Mouse (Mus musculus) layer of hippocampus, adult 11-12 months (tissue): ENCODE measurements around the gene Dhrs1.

ENCODE experiments used
- DNase-seq: peaks from one replicate; pipeline ENCODE4 v3.0.0; 2022; ENCODE audit warnings: low spot score

Dhrs1 gene

DNA sequence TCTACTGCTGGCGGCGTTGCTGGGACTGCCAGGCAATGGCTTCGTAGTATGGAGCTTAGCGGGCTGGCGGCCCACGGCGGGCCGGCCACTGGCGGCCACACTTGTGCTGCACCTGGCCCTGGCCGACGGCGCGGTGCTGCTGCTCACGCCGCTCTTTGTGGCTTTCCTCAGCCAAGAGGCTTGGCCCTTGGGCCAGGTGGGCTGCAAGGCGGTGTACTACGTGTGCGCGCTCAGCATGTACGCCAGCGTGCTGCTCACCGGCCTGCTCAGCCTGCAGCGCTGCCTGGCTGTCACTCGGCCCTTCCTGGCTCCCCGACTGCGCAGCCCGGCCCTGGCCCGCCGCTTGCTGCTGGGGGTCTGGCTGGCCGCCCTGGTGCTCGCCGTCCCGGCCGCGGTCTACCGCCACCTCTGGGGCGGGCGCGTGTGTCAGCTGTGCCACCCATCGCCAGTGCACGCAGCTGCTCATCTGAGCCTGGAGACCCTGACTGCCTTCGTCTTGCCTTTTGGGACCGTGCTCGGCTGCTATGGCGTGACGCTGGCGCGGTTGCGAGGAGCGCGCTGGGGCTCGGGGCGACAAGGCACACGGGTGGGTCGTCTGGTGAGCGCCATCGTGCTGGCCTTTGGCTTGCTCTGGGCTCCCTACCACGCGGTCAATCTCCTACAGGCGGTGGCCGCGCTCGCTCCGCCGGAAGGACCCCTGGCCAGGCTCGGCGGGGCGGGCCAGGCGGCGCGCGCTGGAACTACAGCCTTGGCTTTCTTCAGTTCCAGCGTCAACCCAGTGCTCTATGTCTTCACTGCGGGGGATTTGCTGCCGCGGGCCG, 16.7 kb upstream of the Dhrs1 start:
- DNase-seq: no peak

DNA sequence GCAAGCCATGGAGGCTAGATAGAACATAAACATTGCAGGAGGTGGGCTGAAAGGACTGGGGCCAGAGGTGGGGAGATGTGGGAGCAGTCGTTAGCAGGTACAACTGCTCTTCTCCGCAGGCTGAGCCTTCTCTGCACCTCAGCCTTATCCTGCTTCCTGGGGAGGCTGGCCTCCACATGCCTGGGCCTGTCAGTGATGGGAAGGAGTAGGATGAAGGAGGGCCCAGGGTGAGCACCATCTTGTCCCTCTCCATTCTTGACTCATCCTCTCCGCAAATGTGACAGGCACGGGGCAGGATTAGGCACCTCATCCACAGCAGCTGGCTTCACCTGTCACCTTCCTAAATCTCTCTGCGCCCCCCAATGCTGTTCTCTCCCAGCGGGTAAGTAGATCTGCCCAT, 15.7 kb upstream of the Dhrs1 start, which contains the start of gene Ltb4r2:
TSS of gene Ltb4r2 (plus strand) at position 266 of the 400 bp plus-strand sequence.
- DNase-seq: no peak

DNA sequence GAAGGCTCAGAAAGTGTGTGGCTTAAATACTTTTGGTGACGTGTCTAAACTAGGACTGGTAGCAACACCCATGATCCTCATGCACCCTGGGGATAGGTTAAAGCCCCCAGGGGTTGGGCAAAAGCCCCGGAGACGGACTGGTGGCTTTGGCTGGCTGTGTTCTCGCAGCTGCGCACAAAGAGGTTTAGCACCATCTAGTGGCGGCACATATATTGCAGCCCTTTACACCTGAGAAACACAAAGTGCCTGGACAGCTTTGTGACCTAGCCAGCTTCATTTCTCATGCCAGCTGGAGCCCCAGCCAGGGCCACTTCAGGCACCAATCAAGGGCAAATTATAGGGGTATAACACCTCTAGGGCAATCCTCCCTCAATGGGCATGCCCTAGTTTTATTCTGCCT, 14.7 kb upstream of the Dhrs1 start:
- DNase-seq: peak; percentile 89

DNA sequence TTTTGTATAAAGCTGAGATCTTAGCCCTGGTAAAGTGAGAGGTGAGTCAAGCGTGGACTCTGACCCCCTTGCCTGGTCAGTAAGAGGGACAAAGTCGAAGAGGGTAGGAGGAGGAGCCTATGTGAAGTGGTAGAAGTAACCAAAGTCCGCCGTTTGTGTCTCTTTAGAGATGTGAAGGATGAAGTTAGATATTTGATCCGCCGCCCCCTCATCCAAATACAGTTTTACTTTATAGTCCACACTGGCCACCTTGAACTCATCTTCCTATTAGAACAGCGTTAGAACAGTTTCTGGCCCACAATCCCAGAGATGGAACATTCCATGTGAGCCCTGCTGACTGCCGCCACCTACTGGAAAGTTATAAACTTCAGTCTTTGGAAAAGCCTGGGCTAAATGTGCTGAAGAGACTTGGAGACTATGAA, 12.9 kb upstream of the Dhrs1 start, which contains the start of gene Cideb:
TSS of gene Cideb (minus strand) at position 96 of the 422 bp plus-strand sequence.
- peak; percentile 45 for DNase-seq

DNA sequence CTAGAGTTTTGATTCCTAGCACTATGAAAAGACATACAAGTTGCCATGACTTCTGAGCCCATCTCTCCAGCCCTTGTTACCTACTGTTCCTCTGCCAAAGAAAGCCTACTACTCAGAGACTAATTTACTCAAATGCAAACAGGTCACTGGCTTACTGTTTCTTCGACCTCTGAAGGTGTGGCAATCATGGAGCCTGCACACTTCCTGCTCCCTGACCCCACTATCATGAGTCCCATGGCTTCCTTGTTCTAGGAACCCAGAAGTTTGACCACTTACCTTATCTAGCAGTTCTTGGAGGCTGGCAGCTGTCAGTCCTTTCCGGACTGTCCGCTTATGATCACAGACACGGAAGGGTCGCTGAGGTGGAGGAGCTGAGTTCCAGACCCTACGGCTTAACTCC, 12.1 kb upstream of the Dhrs1 start:
- no peak for DNase-seq

DNA sequence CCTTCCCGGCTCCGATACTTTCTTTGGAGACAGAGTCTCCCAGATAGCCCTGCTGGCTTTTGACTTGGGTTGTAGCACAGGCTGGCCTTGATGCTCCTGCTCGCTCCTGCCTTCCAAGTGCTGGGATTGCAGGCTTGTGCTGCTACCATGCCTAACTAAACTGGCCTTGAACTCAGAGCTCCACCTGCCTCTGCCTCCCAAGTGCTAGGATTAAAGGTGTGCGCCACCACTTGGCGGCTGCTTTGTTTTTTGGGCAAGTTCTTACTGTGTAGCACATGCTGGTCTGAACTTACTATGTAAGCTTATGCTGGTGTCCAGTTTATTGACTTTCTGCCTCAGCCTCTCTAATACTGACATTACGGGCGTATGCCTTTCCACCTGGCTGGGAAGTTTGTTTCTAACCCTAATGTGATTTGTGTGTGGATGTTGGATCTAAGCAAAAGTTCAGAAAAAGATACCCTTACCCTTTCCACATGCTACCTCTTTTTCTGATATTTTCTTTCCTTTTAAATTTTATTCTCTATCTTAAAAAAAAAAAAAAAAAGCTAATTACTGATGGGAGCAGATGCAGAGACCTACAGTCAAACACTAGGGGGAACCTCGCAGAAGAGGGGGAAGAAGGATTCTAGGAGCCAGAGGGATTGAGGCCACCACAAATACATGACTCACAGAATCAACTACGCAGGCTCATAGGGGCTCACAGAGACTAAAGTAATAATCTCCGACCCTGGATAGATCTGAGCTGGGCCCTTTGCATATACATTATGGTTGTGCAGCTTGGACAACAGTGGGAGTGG, 1.8 kb upstream of the Dhrs1 start:
- DNase-seq: no peak

DNA sequence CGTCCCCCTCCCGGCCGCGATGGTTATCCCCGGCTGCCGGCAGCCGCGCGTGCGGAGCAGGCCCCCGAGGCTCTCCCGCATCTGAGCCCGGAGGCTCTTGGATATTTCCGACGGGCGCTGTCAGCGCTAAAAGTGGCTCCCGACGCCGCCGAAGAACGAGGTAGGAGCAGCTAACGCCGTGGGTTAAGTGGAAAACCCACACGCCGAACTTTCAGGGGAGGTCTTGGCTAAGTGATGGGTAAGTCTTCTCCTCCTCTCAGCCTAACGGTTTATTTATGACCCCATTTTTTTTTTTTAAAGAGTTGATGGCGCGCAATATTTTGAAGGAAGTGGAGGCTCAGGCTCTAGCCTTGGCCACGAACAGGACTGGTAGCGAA, 359 bp upstream of the Dhrs1 start:
- DNase-seq: no peak

DNA sequence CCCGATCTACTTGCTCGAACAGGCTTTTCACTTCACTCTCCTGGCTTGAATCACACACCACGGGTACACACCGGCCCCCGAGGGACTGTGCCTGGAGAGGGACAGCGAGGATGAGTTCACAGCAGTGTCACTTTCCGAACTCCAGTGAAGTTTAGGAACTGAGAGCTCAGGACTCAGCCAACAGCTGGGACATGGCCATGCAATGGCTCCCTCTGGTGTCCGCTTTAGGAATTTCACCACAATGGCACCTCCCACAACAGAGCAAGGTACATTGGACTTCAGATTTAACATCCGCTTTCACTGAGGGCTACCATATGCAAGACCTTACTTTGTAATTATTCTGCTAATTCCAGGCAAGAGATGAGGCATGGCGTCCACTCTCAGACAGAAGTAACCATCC, 1.8 kb downstream of the Dhrs1 start:
- DNase-seq: peak; percentile 89

DNA sequence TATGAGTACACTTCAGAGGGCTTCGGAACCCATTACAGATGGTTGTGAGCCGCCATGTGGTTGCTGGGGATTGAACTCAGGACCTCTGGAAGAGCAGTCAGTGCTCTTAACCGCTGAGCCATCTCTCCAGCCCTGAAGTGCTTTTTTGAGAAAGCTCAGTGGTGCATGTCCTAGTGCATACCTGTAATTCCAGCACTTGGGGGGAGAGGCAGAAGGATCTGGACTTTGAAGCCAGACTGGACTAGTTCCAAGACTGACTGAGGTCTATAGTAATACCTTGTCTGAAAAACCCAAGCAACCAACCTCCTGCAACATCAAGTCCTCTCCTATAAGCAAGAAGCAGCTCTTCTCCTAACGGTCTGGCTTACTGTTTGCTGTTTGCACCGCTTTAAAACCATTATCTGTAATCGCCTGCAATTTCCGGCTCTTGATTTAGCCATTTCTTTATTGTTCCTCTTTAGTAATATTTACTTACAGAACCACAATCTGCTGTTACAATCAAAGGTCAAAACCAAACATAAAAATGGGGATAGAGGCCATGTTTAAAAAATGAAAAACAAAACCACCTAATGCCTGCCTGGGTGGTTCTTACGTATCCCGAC, 8.3 kb downstream of the Dhrs1 start:
- DNase-seq: no peak

DNA sequence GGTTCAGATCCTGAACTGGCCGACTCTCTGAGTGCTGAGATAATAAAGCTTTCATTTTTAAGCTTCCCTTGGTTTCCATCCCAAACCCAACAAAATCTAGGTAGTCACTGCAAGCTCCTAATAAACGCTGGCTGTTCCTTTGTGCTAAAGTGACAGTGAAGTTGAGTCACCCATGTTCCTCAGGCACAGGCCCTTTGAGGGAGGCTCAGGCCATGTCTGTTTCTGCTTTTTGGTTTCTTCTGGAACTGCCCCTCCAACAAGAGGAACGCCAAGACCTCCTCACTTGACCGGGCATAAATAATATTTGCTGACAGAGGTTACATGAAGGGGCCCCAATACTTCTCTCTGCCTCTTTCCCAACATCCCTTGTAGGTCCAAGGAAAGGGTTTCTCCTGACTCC, 9.7 kb downstream of the Dhrs1 start:
- no peak for DNase-seq

DNA sequence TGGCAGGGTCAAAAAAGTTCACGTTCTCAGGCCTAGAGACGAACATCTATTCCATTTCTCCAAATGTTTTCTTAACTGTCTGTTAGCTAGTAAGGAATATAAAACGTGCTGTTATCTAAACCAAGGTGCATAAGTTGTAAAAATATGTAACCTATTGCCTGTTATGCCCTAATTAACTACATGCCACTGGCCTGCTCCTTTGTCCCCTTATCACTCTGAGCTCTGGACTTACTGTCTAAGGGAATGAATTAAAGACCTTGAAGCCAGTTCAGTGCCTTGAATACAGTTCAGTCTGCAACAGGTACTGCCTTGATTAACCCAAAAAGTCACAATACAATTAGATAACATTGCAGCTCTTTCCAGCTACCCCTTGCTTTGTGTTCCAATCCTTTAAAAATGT, 10.2 kb downstream of the Dhrs1 start:
- DNase-seq: no peak

DNA sequence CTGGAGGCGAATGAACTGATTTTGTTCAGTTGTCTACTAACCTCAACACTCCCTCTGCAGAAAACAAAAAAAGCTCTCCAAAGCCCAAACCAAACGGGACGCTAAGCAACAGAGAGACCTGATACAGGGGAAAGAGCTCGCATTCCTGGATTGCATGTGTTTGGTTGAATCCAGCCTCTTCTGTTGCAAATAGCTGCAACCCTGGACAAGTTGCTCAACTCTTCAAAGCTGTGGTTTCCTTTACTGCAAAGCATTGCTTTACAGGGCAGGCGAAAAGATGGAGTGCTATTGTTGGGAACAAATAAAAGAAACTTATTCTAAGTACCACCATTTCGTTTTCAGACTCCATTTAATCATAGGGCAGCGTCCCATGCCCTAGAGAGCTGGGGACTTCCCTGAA, 10.6 kb downstream of the Dhrs1 start:
- no peak for DNase-seq

DNA sequence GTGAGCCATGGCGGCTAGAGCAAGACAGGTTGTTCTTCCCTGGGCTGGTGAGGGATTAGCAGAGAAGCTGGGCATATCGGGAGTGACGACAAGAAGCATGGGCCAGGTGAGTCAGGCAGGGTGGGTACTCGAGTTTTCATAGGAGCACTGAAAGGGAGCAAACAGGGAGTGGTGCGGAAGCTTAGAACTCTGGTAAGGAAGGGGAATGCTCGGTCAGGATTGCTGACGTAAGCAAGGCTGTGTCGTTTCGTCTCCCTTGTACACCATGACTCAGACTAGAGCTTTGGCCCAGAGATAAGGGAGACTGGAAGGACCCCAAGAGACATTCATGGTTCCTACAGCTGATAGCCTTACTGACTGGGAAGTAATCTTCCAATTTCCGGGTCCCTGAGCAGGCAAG, 11.6 kb downstream of the Dhrs1 start:
- no peak for DNase-seq

DNA sequence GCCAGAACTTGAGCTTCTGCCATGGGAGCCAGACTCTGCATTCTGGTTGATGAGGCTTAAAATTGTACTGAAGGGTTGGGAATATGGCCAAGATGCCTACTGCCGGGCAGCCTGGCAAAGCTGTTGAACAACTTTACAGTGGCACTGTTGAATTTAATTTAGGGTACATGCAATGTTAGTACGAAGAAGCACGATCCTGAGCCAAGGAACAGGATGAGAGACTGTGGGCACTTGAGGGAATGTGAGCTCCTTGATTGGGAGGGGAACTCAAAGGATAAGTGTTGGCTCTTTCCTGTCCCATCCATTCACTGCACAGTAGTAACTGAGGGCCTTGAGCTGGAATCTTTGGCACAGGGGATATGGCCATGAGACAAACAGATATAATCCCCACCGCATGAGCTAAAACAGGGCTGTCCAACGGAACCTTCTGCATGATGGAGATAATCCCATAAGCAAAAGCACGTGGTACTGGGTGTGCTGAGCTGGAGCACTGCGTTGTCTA, 14.9 kb downstream of the Dhrs1 start:
- peak; percentile 37 for DNase-seq

DNA sequence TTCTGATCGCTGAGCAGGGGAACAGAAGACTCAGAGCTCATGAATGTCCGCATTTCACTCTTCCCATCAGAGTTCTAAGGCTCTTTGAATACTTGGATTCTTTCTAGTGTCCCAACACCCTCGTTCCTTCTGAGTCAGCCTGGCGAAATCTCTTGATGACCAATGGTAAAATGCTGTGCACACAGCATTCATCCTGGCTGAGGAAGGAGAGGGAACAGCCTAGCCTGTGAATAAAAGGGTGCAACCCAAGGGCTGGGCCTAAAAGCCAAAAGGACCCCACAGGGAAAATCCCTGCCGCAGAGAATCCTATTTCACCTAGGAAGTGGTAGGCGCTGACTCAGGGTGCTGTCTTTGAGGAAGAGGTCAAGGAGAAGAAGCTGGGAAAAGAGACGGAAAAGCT, 15.4 kb downstream of the Dhrs1 start:
- no peak for DNase-seq

DNA sequence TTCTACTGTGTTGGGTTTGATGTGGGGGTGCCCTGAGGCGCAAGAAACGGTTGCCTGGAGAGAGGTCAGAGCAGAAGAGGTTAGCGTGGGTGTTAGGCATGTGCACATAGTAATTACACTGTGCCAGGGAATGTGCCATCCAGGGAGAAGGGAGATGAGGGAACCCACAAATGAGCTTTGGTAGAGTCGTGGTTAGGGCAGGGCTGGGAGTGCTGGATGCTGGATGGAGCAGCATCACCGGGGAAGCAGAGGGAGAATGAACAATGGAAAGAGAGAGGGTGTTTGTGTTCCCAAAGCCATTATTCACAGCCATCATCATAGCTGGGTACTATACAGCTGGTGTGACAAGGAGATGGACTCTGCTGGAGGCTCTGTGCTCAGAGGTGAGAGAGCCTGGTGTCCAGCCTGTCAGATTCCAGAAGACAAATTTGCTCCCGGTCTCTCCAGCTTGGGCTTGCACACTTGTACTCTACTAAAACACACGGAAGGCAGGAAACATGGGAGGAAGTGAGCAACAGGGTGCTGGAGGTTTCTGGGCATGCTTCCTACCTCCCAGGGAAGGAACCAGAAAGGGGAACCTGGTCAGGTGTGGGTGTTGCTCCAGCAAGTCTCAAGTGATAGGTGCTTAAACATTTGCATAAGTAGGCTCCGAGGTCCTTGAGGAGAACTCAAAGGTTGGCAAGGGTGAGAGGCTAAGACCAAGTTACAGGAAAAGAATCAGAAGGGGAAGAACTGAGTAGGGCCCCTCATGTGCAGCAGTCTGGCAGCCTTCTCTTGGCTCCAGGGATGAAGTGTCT, 17.4 kb downstream of the Dhrs1 start:
- DNase-seq: no peak

DNA sequence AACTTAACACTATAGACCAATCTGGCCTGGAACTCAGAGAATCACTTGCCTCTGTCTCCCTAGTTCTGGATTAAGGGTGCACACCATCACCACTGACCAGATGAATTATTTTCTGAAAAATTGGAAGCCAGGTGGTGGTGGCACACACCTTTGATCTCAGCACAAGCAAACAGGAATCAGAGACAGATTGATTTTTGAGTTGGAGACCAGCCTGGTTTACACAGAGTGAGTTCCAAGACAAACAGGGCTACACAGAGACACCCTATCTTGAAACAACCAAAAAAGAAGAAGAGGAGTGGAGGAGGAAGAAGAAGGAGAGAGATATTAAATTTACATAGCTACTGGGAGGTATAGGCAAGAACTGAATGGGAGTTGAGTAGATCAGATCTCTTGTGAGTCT, 19.2 kb downstream of the Dhrs1 start:
- DNase-seq: no peak

DNA sequence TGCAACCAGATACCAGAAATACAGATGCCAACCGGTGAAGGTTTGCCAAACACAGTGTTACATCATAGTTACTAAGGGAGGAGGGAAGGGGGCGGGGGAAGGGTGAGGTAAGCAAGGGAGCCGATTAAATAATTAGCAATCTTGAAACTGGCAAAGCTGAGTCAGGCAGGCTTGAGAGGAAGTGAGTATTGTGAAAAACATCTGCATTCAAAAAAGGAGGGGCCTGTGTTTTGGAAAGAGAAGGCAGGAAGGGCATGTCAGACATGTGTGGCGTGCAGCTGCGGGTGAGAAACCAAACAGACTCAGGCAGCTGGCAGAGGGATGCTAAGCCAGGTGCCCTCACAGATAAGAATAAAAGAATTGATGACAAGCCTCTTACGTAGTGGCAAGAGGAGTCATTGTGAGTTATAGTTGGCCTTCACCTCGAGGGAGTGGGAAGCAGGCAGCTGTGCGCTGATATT, 21.0 kb downstream of the Dhrs1 start:
- DNase-seq: no peak

DNA sequence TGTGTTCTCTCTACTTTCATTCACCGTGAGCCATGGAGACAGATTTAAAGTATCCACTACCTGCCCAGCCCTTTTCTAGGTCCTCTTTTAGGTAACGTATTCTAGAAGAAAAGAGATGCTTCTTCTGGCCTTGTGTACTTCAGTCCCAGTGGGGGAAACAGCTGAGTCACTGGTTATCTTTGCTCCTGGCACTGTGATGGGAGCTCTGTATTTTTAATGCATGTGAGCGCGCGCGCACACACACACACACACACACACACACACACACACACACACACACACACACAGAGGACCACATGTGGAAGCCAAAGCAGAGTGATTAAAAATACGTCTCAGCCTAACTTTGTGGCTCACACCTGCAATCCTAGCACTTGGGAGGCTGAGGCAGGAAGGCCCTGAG, 22.1 kb downstream of the Dhrs1 start:
- DNase-seq: no peak

DNA sequence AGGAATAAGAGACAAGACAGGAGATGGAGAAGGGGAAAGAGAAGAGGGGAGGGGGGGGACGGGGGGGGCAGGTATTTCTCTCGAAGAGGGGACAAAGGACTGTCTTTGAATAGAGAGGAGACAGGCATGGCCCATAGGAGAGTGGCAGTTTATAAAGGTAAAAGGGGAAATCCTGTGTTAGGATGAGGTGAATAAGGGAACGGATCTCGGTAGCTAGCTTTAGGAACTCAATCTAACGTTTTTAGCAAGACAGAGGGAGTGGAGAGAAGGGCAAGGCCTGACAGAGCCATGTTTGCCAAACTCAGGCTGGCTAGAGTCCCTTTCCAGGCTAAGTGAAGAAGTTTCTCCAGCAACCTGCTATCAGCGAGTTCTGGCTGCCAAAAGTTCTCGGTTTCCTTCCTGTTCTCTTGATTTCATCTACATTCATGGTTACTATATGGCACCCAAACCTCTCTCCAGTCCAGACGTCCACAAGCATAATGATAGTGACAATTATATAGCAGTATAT, 23.0 kb downstream of the Dhrs1 start:
- no peak for DNase-seq

DNA sequence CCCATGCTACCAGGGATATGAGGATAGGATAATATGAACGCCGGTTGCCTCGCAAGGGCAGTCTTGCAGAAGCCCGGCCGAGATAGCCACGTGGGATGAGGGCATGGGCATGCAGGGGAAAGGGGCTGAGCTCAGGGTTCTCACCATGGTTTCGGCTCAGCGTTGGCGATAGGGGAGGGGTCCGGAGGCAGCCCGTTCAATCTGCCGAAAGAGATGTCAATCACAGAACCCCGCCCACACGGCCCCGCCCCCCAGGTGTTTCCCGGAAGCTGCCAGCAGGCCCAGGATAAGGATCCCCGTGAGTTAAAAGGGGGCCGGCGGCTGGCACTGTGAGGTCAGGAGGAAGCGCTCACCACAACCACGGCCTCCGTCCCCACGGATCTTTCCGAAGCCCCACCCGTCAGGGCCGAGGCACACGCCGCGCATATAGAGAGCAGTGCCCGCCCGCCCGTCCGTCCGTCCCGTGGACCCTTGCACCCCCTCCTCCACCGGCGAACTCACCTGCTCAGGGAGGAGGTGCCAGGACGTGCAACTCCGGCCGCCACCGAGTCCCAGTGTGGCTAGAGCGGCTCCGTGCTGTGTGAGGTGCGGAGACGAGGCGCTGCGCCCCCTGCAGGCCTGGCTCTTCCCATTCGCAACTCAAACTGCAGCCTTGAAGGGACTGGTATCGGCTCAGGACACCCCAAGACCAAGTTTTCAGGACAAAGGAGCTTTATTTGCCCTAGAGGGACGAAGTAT, 23.6 kb downstream of the Dhrs1 start, which contains the start of gene Rabggta:
TSS of gene Rabggta (minus strand) at position 564 of the 738 bp plus-strand sequence.
- DNase-seq: peak; percentile 95
